Mouse (Mus musculus) NIH3T3 (cell line): Measurements from ENCODE around the gene Depdc1a.
A peak's percentile ranks its signal among the peaks of the same experiment; 100 is the strongest.
"Not testable (repeated sequence)": the region's sequence is repeated elsewhere in the genome, so short reads cannot be mapped to it uniquely, and the experiment has no call there.

ENCODE experiments used
- DNase-seq: peaks from one replicate; pipeline ENCODE4 v3.0.0-alpha.2; 2012; ENCODE audit warnings: low read depth

Depdc1a gene

DNA sequence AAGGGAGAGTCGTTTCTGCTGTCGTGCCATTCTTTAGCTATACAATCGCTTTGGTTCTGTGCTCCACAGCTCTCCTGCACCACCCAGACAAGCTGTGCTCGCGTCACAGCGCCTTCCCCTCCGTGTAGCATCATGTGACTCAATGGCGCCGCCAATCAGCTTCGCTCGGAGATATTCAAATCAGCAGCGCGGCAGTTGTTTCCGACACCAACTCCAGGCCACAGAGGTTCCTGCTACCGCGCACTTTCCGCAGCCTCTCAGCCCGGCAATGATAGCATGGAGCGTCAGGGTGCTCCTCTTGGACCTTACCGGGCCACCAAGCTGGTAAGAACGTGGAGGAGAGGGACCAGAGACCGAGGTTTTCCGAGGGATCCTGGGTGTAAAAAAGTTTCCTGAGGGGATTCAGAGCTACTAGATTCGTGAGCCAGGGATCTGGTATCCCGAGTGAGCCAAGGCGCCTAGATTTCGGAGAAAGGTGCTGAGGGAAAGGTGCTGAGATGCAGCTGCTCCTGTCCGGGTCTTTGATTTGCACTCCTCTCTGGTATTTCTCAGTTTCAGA lies at the start of gene Depdc1a:
TSS of gene Depdc1a (plus strand) at position 191 of the 559 bp plus-strand sequence.
- DNase-seq, result peak; percentile 95

DNA sequence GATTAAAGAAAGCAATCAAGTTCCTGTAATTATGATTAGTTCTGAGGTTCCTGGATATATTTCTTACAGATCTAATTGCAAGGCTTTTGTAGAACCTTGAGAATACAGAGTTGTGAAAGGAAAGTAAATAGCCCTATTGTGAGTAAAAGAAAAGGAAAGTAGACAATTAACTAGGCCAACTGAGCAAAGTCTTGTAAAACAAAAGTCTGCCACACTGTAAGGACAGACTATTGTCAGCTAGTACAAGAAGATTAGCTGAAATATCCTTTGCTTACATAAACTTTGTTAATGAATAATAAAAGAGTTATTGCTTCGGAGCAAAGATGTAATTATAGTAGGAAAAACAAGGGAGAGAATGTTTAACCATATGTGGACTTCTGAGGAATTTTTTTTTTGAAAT lies 25.2 kb upstream of the Depdc1a start:
- no peak for DNase-seq

DNA sequence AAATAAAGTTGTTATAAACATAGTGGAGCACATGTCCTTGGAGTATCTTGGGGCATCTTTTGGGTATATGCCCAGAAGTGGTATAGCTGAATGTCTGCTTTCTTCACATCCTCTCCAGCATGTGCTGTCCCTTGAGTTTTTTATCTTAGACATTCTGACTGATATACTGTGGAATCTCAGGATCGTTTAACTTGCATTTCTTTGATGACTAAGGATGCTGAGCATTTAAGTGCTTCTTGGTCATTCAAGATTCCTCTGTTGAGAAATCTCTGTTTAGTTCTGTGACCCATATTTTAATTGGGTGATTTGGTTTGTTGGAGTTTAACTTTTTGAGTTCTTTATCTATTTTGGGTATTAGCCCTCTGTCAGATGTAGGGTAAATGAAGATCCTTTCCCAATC lies 19.8 kb upstream of the Depdc1a start:
- DNase-seq, result no peak

DNA sequence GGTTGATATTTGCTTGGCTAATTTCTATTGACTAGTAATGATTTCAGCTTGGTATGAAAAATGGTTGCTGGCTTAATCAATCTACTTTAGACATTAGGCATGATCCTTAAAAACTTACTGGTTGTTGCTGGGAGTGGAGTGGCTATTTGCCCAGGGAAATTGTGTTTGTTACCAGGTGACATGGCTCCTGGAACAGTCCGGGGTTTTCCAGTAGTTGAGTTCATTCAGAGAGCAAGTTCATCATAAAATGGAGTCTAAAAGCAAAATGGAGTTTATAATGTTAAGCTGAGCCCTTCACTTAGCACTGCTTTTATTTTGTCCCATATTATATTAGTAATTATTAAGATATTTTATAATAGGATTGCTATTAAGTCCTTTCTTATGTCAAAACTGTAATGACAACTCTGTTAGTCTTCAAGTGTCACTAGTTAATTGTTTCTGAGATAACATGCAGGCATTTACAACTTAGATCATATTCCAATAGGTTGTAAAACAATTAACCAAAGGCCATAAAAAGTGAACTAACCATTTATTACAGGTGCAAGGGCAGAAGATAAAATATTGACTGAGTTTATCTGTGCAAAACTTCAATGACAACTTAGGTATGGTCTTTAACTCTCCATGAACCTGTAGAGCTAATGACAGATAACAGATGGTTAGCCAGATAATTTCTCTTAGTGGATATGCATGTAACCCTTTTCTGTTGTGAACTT lies 17.8 kb upstream of the Depdc1a start:
- no peak for DNase-seq

DNA sequence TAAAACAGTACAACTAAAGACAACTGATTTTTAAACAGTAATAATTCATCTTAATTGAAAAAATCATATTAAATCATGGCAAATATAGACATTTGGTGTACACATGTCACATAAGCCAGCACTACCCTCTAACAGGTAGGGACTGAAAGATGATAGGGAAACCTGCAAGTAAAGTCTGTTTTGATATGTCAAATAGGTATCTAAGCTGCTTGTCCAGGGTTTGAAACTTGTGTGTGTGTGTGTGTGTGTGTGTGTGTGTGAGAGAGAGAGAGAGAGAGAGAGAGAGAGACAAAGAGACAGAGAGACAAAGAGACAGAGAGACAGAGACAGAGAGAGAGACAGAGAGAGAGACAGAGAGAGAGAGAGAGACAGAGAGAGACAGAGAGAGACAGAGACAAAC lies 524 bp upstream of the Depdc1a start:
- not testable (repeated sequence) for DNase-seq

DNA sequence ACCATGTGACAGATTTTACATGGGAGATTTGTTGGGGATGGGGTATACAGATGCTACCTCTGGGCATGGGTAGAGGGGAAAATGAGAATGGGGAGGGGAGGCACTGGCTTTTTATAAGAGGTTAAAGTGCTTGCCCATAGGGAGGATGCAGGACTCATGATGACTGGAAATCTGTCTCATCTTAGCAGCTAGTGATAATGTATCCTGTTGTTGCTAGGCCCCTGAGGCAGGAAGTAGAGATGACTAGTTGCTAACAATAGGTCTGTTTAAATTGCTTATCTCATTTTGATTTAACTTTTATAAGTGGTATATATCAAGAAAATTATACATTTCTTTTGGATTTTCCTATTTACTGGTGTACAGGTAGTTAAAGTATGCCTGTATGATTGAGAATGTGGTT lies 13.7 kb downstream of the Depdc1a start:
- no peak for DNase-seq

DNA sequence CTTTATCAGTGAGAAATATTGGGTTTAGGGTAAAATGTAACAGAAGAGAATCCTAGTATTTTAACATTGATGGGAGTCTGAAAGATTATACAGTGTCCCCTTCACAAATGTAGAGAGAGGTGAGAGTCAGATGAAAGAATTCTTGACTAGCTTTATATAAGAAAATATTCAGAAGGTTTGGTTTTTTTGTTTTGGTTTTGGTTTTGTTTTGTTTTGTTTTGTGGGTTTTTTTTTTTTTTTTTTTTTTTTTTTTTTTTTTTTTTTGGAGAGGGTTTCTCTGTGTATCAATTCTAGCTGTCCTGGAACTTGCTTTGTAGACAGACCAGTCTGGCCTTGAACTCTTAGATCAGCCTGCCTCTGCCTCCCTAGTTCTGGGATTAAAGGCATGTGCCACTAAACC lies 33.3 kb downstream of the Depdc1a start:
- DNase-seq, result no peak

DNA sequence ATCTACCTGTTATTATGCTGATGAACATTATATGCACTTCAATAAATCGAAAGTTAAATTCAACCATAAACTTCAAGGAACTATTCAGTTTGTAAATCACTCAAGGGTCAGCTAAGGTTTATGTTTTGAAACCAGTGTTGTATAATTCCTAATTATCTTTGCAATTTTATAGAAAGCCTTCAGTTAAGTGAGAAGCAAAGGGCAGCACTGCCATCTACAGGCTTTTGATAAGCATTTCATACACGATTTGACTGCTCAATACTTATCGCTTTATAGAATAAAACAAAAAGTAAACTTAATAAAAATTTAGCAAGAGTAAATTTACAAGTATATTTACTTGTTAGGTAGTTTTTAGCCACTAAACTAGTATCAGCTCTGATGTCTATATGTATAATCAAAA lies 53.1 kb downstream of the Depdc1a start:
- peak; percentile 67 for DNase-seq

DNA sequence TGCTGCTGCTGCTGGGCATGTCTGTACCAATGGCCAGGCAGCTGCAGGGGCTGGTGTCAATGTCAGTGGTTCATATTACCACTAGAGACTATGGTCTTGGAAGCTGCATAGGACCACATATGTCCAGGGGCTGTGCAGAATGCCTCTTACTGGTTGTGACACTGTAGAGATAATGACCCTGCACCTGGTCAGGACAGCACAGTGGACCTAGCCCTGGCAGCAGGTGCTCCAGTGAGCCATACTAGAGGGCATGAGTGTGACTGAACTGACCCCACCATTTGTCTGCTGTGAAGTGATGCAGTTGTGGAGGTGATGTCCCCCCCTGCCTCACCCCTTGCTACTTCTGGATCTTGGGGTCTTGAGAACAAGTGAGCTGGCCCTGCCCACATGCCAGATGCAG lies 55.0 kb downstream of the Depdc1a start:
- no peak for DNase-seq
